Mouse (Mus musculus): ENCODE data around the gene Sh3rf1.

The Sh3rf1 gene

GRCm38 (mm10) chr8:61223729-61224379, at the start of gene Sh3rf1:
Gene Sh3rf1, plus strand, starts transcription at chr8:61223872.
- peak; percentile 36 to 41 for DNase-seq (ENCODE audit: low read depth in 2 of 2, low spot score in 2 of 2)

DNA sequence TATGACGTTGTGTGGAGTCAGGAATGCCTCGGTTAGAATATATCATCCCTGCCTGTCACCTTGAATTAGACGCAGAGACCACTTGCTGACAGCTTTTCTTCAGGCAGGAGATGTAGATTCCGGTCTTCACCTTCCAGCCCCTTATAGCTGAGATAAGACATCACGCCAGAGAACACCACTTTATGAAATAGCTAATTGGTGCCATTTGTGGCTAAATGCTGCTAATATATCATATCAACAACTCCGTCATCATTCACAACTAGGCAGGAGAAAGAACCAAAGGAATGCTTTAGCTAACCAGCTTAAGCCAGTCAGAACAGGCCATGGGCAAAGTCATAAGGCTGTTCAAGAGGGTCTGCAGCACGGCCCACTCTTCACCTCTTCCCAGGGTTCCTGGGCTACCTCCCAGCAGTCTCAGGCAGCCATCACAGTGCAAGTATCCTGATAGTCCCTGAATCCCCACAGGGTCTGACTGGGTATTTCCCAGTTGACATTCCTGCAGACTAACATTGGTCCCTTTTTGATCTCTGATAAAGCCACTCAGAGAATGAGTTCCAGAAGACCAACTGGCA, 49.7 kb upstream of the Sh3rf1 start:
- DNase-seq (ENCODE audit: low read depth in 2 of 2, low spot score in 2 of 2), result no peak

DNA sequence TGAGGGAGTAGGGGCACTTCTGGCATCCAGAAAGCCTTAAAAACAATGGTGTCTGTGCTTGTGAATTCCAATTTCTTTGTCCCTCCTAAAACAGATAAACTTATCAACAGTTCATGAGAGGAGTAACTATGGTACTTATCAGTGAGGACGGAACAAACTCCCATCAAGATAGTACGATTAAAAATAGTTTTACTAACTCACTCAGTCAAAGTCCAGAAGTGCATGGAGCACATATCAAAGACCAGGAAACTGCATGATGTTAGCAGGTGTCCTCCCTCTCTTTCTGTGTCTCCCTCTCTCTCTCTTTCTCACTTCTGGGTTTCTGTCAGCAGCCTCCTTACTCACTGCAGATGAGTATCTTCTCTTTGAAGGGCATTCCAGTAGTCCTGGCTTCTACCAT, 47.8 kb upstream of the Sh3rf1 start:
- no peak for DNase-seq (ENCODE audit: low read depth in 2 of 2, low spot score in 2 of 2)

DNA sequence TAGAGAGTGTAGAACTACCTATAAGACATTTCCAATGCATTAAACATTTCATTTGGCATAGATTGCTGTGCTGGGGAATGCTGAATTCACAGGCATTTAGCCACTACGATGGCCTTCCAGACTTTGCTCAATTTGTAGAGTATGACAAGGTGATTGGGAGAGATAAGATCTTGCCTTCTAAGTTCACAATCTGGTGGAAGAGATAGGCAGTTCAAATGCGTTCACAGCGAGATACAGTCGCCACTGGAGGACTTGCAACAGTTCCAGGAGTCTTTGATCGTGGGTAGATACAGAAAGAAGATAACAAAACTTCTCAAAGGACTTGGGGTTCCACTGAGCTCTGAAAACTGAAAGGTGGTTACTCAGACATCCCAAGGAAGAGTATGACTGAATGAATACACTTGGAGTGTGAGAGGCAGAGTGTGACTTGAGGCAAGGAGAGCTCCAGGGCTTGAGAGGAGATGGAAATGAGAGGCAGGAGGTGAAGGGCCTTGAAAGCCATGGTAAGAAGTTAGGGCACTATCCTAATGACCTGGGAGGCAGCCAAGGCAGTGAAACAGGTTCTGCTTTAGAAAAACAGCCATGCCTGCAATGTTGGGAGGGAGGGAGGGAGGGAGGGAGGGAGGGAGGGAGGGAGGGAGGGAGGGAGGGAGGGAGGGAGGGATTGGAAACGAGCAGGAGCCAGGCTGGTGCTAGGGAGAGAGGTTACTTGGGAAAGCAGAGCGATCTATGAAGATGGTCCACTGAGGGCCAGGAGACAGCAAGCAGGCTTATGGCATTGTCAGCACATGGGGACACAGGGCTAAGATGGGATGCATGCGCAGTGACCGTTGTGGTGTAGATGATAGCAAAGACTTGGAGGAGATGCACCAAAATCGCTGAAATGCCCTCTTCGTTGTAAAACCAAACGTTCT, 45.7 kb upstream of the Sh3rf1 start:
- DNase-seq (ENCODE audit: low read depth in 2 of 2, low spot score in 2 of 2), result no peak

DNA sequence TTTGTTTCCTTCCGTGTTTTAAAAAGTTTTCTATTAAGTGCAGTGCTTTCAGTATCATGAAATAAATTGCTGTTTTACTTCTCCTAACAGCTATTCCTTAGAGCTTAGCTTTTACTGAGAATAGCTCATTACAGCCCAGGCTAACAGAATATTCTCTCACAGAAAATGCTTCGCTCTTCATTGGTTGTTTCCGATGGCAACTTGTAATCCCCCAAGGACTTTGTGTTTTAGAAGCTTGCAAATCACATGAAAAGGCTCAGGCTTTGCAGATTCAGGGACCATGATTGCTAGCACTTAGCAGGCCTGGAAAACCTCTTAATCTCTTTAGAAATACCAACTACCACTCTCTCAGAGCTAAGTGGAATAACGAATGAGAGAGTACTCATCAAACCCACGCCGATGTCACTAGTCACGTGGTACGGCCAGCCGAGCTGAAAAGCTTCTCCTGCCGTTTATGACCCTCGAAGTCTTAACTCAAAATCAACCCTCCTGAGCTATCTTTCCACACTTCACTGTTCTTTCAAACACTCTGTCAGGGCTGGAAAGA, 45.0 kb upstream of the Sh3rf1 start:
- DNase-seq (ENCODE audit: low read depth in 2 of 2, low spot score in 2 of 2), result no peak

- no peak for DNase-seq (ENCODE audit: low read depth in 2 of 2, low spot score in 2 of 2)
Observed at GRCm38 (mm10) chr8:61181592-61181991, 42.1 kb upstream of the Sh3rf1 start.

DNA sequence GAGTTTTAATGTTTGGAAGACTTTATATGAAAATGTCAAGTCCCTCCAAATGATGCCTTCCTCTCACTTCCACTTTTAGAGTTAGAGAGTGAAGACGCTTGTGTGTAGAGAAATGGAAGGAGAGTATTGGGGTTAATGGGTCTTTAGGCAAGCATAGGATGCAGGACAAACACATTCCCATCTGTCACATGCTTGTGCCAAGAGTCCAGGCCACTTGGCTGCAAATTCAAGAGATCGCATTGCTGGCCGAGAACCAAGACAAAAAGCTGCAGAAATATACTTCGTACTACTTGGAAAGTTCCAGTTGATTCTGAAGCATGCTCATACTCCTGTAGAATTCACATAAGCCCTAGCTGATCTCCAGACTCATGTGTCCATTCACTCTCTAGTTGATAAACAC, 41.7 kb upstream of the Sh3rf1 start:
- no peak for DNase-seq (ENCODE audit: low read depth in 2 of 2, low spot score in 2 of 2)

GRCm38 (mm10) chr8:61185274-61186198, 38.1 kb upstream of the Sh3rf1 start:
- DNase-seq (ENCODE audit: low read depth in 2 of 2, low spot score in 2 of 2), result no peak

DNA sequence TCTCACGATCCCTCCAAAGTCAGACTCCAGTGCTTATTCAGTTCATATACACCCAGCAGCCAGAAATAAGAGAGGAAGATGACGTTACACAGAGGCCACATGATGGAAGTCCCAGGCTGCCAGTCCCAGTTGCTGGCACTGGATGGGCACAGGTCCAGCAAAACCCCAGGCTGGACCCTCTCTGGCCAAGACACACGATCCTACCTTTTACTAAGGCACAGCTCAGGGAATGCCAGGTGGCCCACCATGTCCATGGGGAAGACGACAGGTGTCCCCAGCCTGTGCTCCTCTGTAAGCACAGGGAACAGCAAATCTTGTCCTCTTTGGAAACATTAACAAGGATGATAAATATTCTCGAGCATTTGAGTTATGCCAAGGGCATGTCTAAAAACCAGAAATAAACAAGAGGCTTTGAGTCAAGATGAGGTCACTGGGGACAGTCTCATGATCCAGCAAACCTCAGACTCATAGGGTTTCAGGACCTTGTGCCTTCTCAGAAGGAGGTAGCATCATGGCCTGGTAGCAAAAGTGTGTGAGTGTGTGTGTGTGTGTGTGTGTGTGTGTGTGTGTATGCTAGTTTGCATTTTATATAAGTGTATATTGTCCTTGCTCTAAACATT, 29.3 kb upstream of the Sh3rf1 start:
- DNase-seq (ENCODE audit: low read depth in 2 of 2, low spot score in 2 of 2), result no peak

GRCm38 (mm10) chr8:61200254-61200887, 23.3 kb upstream of the Sh3rf1 start:
- DNase-seq (ENCODE audit: low read depth in 2 of 2, low spot score in 2 of 2), result no peak

DNA sequence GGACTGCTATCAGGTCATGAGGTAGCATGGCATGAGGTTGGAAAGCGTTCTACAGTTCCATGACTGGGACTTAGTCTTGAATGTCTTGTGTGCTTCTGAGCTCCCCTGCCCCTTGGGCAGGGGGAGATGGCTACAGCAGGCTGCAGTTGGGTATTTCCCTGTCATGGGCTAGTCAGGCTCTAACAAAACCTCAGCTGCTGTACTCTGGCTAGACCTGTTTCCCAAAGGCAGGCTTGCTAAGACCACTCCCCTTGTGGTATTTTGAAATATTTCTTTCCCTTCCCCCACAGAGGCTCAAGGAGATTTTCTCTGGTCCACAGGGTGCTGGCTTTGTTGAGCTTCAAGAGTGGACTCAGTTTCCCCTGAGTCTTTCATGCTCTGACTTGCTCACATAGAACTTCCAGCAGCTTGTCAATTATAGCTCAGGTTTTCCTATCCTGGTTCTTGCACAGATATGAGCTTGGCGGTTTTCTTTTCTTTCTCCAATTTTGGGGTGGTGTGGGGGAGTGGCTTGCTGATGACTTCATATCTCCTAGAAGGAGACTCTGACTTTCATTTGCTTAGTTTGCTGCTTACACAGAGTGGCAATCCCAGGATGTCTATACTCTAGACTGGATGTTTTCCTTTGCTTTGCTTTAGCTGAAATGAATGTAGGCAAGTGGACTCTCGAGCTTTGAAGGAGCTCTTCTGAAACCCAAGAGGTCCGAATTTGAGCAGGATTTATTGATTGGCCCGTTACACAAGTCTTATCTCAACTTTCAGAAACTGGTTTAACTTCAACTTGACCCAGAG, 20.4 kb upstream of the Sh3rf1 start:
- DNase-seq (ENCODE audit: low read depth in 2 of 2, low spot score in 2 of 2), result no peak

GRCm38 (mm10) chr8:61206876-61207275, 16.8 kb upstream of the Sh3rf1 start:
- DNase-seq (ENCODE audit: low read depth in 2 of 2, low spot score in 2 of 2), result no peak

DNA sequence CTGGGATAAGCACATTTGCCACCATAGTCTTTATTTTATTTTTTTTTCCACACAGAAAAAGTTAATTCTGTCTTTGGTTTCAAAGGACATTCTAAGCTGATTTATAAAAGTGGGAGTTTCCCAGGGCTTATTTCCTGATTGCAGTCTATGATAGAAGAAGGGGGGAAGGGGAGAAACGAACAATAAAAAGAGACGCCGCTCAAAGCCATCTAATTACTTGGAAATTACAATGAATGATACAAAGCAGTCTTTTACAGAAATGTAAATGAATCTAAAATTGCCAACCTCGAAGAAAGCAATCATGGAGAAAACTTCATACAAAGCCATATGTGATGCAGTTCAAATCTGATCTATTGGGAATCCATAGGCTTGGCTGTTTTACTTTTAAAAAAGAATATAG, 16.0 kb upstream of the Sh3rf1 start:
- no peak for DNase-seq (ENCODE audit: low read depth in 2 of 2, low spot score in 2 of 2)

DNA sequence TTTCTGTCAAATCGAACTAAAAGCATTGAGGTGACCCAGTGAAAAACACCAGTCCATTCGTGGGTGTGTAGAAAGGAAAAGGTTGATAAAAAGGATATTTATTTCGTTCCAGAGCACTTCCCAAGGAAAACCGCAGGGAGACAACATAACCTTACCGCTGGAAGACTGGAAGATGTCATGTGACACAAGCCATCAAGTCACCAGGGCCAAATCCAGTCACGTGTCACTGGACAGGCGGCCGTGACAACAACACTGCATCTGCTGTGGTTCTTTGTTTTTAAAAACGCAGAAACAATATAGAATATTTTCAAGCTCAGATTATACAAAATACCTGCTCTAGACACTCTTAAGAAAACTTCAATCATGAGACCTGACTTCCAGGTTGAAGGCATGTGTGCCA, 15.0 kb upstream of the Sh3rf1 start:
- no peak for DNase-seq (ENCODE audit: low read depth in 2 of 2, low spot score in 2 of 2)

GRCm38 (mm10) chr8:61210836-61211235, 12.8 kb upstream of the Sh3rf1 start:
- DNase-seq (ENCODE audit: low read depth in 2 of 2, low spot score in 2 of 2), result no peak

DNA sequence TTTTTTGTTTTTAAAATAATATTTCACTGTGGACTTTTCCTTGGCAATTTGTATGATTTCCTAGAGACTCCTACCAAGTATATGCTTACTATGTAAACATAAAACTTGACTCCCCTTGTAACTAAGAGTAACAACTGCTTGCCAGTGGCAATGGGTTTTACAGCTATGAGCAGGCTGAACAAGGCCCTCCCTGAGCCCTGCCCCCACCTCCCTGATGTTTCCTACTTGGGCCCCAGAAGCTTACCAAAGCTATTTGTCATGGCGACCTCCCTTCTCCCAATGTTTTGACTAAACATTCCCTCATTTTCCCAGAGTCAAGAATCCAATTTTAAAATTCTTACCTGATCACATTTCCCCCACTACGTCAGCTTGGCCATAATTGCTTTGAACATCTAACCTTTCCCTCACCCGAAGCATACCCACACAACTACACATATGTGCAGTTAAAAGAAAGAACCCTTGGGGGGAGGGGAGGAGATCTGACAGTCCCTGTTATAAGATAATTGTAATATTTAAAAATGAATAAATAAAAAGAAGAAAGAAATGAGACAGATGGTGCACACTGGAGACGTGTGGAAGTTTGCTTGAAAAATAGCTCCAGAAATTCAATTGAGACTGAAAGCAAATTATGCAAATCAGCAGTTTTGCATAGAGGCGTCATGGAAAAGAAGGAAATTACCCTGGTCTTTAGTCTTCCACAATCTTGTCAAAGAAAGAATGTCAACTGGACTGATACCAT, 8.4 kb upstream of the Sh3rf1 start:
- no peak for DNase-seq (ENCODE audit: low read depth in 2 of 2, low spot score in 2 of 2)

DNA sequence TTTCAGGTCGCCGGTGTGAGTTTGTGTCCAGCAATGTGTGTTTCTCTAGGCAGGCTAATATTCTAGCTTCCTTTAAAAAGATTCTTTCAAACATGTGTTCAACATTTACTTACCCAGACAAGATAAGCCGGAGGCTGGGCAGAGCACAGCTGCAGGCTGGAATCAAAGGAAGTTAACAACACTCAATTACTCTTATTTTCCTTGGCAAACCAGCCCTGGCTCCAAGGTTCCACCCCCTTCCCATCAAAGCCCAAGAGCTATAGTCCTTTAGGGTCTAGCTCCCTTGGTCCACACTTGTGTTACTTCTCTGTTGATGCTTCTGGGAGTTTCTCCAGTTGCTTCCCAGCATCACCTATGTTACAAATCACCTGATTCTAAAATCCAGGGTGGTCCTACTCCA, 6.7 kb upstream of the Sh3rf1 start:
- no peak for DNase-seq (ENCODE audit: low read depth in 2 of 2, low spot score in 2 of 2)

- DNase-seq (ENCODE audit: low read depth in 2 of 2, low spot score in 2 of 2), result no peak
Observed at GRCm38 (mm10) chr8:61217426-61217825, 6.2 kb upstream of the Sh3rf1 start.

Measured in CD8-positive naive resting alpha-beta T cell, adult 2 months (primary cell).